Mouse (Mus musculus): ENCODE results near the gene Shank2.

Shank2 gene

GRCm38 (mm10) chr7:144108141-144108540 lies 106.4 kb downstream of the Shank2 start:
- no peak for DNase-seq

GRCm38 (mm10) chr7:144111026-144111604 lies 109.4 kb downstream of the Shank2 start:
- no peak for DNase-seq

- DNase-seq = no peak
These were observed 110.3 kb downstream of the Shank2 start for GRCm38 (mm10) chr7:144111981-144112380.

GRCm38 (mm10) chr7:144114230-144114629 lies 112.5 kb downstream of the Shank2 start:
- DNase-seq = no peak

- DNase-seq = peak; percentile 4
These were observed 117.8 kb downstream of the Shank2 start for GRCm38 (mm10) chr7:144119562-144119961.

GRCm38 (mm10) chr7:144132699-144133387 lies 131.1 kb downstream of the Shank2 start:
- DNase-seq = no peak

GRCm38 (mm10) chr7:144133388-144133998 lies 131.8 kb downstream of the Shank2 start:
- no peak for DNase-seq

- no peak for DNase-seq
These were observed 133.0 kb downstream of the Shank2 start for GRCm38 (mm10) chr7:144134699-144135098.

GRCm38 (mm10) chr7:144137827-144138226 lies 136.1 kb downstream of the Shank2 start:
- DNase-seq = peak; percentile 9

GRCm38 (mm10) chr7:144138476-144138875 lies 136.7 kb downstream of the Shank2 start:
- DNase-seq = no peak

- DNase-seq = no peak
These were observed 138.0 kb downstream of the Shank2 start for GRCm38 (mm10) chr7:144139691-144140090.

- DNase-seq = no peak
These were observed 138.7 kb downstream of the Shank2 start for GRCm38 (mm10) chr7:144140470-144140869.

GRCm38 (mm10) chr7:144142036-144142435 lies 140.3 kb downstream of the Shank2 start:
- DNase-seq = no peak

GRCm38 (mm10) chr7:144143941-144144340 lies 142.2 kb downstream of the Shank2 start:
- no peak for DNase-seq

GRCm38 (mm10) chr7:144148111-144148510 lies 146.4 kb downstream of the Shank2 start:
- DNase-seq = no peak

GRCm38 (mm10) chr7:144153124-144153523 lies 151.4 kb downstream of the Shank2 start:
- no peak for DNase-seq

GRCm38 (mm10) chr7:144153682-144154081 lies 152.0 kb downstream of the Shank2 start:
- DNase-seq = no peak

- DNase-seq = no peak
These were observed 156.2 kb downstream of the Shank2 start for GRCm38 (mm10) chr7:144157936-144158335.

GRCm38 (mm10) chr7:144159556-144159955 lies 157.8 kb downstream of the Shank2 start:
- DNase-seq = no peak

- no peak for DNase-seq
These were observed 158.3 kb downstream of the Shank2 start for GRCm38 (mm10) chr7:144160066-144160465.

- no peak for DNase-seq
These were observed 159.0 kb downstream of the Shank2 start for GRCm38 (mm10) chr7:144160646-144161249.

GRCm38 (mm10) chr7:144170272-144170671 lies 168.5 kb downstream of the Shank2 start:
- no peak for DNase-seq

- DNase-seq = no peak
These were observed 169.0 kb downstream of the Shank2 start for GRCm38 (mm10) chr7:144170686-144171085.

GRCm38 (mm10) chr7:144173869-144174268 lies 172.1 kb downstream of the Shank2 start:
- no peak for DNase-seq
